Comparison of ENCODE assay signal across 9 mouse cellular contexts in genomic region chr11:101562391-101562790, GRCm38 (mm10). TPM values are rescaled to one million over a fixed set of nuclear protein-coding genes. Genes with fewer than 3 reads are reported as not detected.
DNase-seq lines count a peak whose midpoint lies in the region; ATAC-seq and TF ChIP-seq lines count a peak whose summit lies in the region.
"Had no signal": no experiment of that assay in that cellular context is flagged by ENCODE, and none has a peak within 500 bp of the region (broad histone marks: within the 10 kb centered on the region; RNA-seq: fewer than 3 reads in every experiment).

No protein-coding gene starts in this region.

- H3K27me3 ChIP-seq in embryonic facial prominence, embryonic 11.5 days (ENCODE audit: control insufficient read depth, insufficient read depth, low read length) = no peaks in the 10 kb centered on the region
- no peaks in the 10 kb centered on the region for H3K27me3 ChIP-seq in midbrain, postnatal 0 days (ENCODE audit: insufficient read depth, low read length)

- H3K9ac ChIP-seq in embryonic facial prominence, embryonic 11.5 days (replicated peaks; ENCODE audit: low read length) = no peak overlapping the region
- no peak overlapping the region for H3K9ac ChIP-seq in midbrain, postnatal 0 days (replicated peaks; ENCODE audit: low read length, poor library complexity, severe bottlenecking)

- DNase-seq in heart, adult 8-10 months (ENCODE audit: low spot score) = peak; percentile 42
- no peak for DNase-seq in heart, postnatal 25 days (ENCODE audit: low spot score)
- DNase-seq in B cell, adult 2 months = peak; percentile 75 to 80
- peak; percentile 76 for DNase-seq in WW6 (ENCODE audit: low read depth, low spot score)
- peak; percentile 74 for DNase-seq in embryonic facial prominence, embryonic 11.5 days (ENCODE audit: low spot score)
- peak; percentile 55 to 67 for DNase-seq in layer of hippocampus, postnatal 10 days (ENCODE audit: low spot score in 2 of 2)
- peak; percentile 77 for DNase-seq in midbrain, postnatal 0 days (ENCODE audit: low spot score)
- peak; percentile 31 to 58 for DNase-seq in thymus, postnatal 10 days (ENCODE audit: low spot score in 2 of 2)

- no peak overlapping the region for H3K4me2 ChIP-seq in embryonic facial prominence, embryonic 11.5 days (ENCODE audit: low read depth, low read length)
- H3K4me2 ChIP-seq in midbrain, postnatal 0 days (ENCODE audit: low read depth, low read length, poor library complexity, severe bottlenecking) = no peak overlapping the region

- peak; percentile 94 for TF ChIP-seq CTCF in midbrain, postnatal 0 days (IDR thresholded peaks at IDR 0.05)

- intact Hi-C loops in heart, postnatal 25 days (cut with DNase I) = no loop called here

- no peaks in the 10 kb centered on the region for H3K9me3 ChIP-seq in embryonic facial prominence, embryonic 11.5 days (replicated peaks; ENCODE audit: control insufficient read depth, low read length)
- no peaks in the 10 kb centered on the region for H3K9me3 ChIP-seq in midbrain, postnatal 0 days (ENCODE audit: low read length)

- no peak overlapping the region for H3K4me3 ChIP-seq in embryonic facial prominence, embryonic 11.5 days (ENCODE audit: low read depth, low read length)
- no peak overlapping the region for H3K4me3 ChIP-seq in midbrain, postnatal 0 days (ENCODE audit: low read depth, low read length)

- ATAC-seq in embryonic facial prominence, embryonic 11.5 days (replicated peaks; ENCODE audit: insufficient number of reproducible peaks, low FRiP score, low TSS enrichment, low read depth) = no peak
- ATAC-seq in midbrain, postnatal 0 days (ENCODE audit: low FRiP score) = no peak

- no peaks in the 10 kb centered on the region for H3K4me1 ChIP-seq in embryonic facial prominence, embryonic 11.5 days (ENCODE audit: control insufficient read depth, insufficient read depth, low read length)
- no peaks in the 10 kb centered on the region for H3K4me1 ChIP-seq in midbrain, postnatal 0 days (ENCODE audit: insufficient read depth, low read length)

- H3K36me3 ChIP-seq in embryonic facial prominence, embryonic 11.5 days (replicated peaks; ENCODE audit: control insufficient read depth, insufficient read depth, low read depth, low read length) = peaks cover 9% of the 10 kb centered on the region
- H3K36me3 ChIP-seq in midbrain, postnatal 0 days (ENCODE audit: insufficient read depth, low read length) = peaks cover 40% of the 10 kb centered on the region

- no peak overlapping the region for H3K27ac ChIP-seq in embryonic facial prominence, embryonic 11.5 days (replicated peaks; ENCODE audit: low read depth, low read length)
- H3K27ac ChIP-seq in midbrain, postnatal 0 days (ENCODE audit: low read depth, low read length) = no peak overlapping the region
- H3K27ac ChIP-seq: macrophage had no signal

- 47% methylated on average over 5 of the region's 5 CpGs for WGBS in embryonic facial prominence, embryonic 11.5 days
- WGBS in midbrain, postnatal 0 days = 31% methylated on average over 5 of the region's 5 CpGs

RNA-seq across cellular contexts. Expression of gene Nbr1, which starts 10.4 kb away (rescaled TPM):
- total RNA-seq in heart, adult 8-10 months (2022) = 100 to 1,000 TPM in 1 of 4 experiments, 10 to 100 TPM in 3; 91.5 to 100 (median 96.2) TPM
- total RNA-seq in heart, postnatal 25 days (2021) = 100 to 1,000 TPM in 1 of 2 experiments, 10 to 100 TPM in 1; 89.9 to 101 TPM
- 69.2 and 74.1 TPM in 2 replicates for polyA plus RNA-seq in embryonic facial prominence, embryonic 11.5 days (2014; fragmentation: Nextera tagmentation; extraction: Ambion mirVana)
- 100 to 1,000 TPM; 161 to 165 TPM for total RNA-seq in layer of hippocampus, postnatal 10 days (2021)
- 121 and 128 TPM in 2 replicates for total RNA-seq in midbrain, postnatal 0 days (2014; rRNA removed)
- polyA plus RNA-seq in midbrain, postnatal 0 days (2015; fragmentation: Nextera tagmentation; extraction: Ambion mirVana) = 56.3 and 59.7 TPM in 2 replicates

RNA-seq across cellular contexts. Expression of gene Brca1, which starts 10.6 kb away (rescaled TPM):
- under 1 TPM; 0.22 to 0.57 (median 0.35) TPM for total RNA-seq in heart, adult 8-10 months (2022)
- under 1 TPM; 0.45 to 0.81 TPM for total RNA-seq in heart, postnatal 25 days (2021)
- 21.4 and 24.7 TPM in 2 replicates for polyA plus RNA-seq in embryonic facial prominence, embryonic 11.5 days (2014; fragmentation: Nextera tagmentation; extraction: Ambion mirVana)
- 1 to 10 TPM; 2.7 to 3.3 TPM for total RNA-seq in layer of hippocampus, postnatal 10 days (2021)
- total RNA-seq in midbrain, postnatal 0 days (2014; rRNA removed) = 2.8 and 5.1 TPM in 2 replicates
- polyA plus RNA-seq in midbrain, postnatal 0 days (2015; fragmentation: Nextera tagmentation; extraction: Ambion mirVana) = 0.84 and 0.90 TPM in 2 replicates

RNA-seq across cellular contexts. Expression of gene Tmem106a, which starts 19.7 kb away (rescaled TPM):
- 1 to 10 TPM; 3.8 to 6.8 (median 4.1) TPM for total RNA-seq in heart, adult 8-10 months (2022)
- 1 to 10 TPM; 3.6 to 3.8 TPM for total RNA-seq in heart, postnatal 25 days (2021)
- polyA plus RNA-seq in embryonic facial prominence, embryonic 11.5 days (2014; fragmentation: Nextera tagmentation; extraction: Ambion mirVana) = 2.0 and 2.4 TPM in 2 replicates
- total RNA-seq in layer of hippocampus, postnatal 10 days (2021) = 1 to 10 TPM; 2.7 to 3.6 TPM
- total RNA-seq in midbrain, postnatal 0 days (2014; rRNA removed) = 1.5 and 3.0 TPM in 2 replicates
- 3.5 and 3.6 TPM in 2 replicates for polyA plus RNA-seq in midbrain, postnatal 0 days (2015; fragmentation: Nextera tagmentation; extraction: Ambion mirVana)

RNA-seq across cellular contexts. Expression of gene Gm11634, which starts 36.7 kb away (rescaled TPM):
- not detected for total RNA-seq in heart, adult 8-10 months (2022)
- not detected for total RNA-seq in heart, postnatal 25 days (2021)
- polyA plus RNA-seq in embryonic facial prominence, embryonic 11.5 days (2014; fragmentation: Nextera tagmentation; extraction: Ambion mirVana) = not detected in 2 replicates
- total RNA-seq in layer of hippocampus, postnatal 10 days (2021) = not detected
- not detected in 2 replicates for total RNA-seq in midbrain, postnatal 0 days (2014; rRNA removed)
- not detected in 2 replicates for polyA plus RNA-seq in midbrain, postnatal 0 days (2015; fragmentation: Nextera tagmentation; extraction: Ambion mirVana)
- polyA plus RNA-seq: macrophage had no signal
